Mouse (Mus musculus) erythroblast, adult 5-6 weeks (primary cell): ENCODE measurements around the gene Avil. TPM values are rescaled to one million over a fixed set of nuclear protein-coding genes. Genes with fewer than 3 reads are reported as not detected.

Source experiments
- total RNA-seq, 2 experiments: library from RNA; stranded (forward) in 1 of 2; stranded (reverse) in 1 of 2; fragments of 150-400 nt in 1 of 2; fragments of 200-764, 138-1000 nt in 1 of 2; gene quantifications; 2 replicates each; pipeline versions ENCODE4 v1.2.3 to v1.2.4; 2015 to 2017; ENCODE audit warnings: low replicate concordance in 2 of 2

Gene Avil
- total RNA-seq, 2 experiments from 2014 or later, result not detected

Other genes starting within 250 kb of the Avil start
- 0.38 and 2.3 TPM in 2 replicates for gene Atp23, start 99.4 kb upstream of the Avil start, total RNA-seq (2015; ENCODE audit: low replicate concordance)
- gene Atp23, start 99.4 kb upstream of the Avil start, total RNA-seq (2017; ENCODE audit: low replicate concordance), result 0.09 and 0.98 TPM in 2 replicates
- gene Ctdsp2, start 22.0 kb upstream of the Avil start, total RNA-seq (2015; ENCODE audit: low replicate concordance), result 19.6 and 29.3 TPM in 2 replicates
- gene Ctdsp2, start 22.0 kb upstream of the Avil start, total RNA-seq (2017; ENCODE audit: low replicate concordance), result 16.5 and 20.9 TPM in 2 replicates
- gene Tsfm, start 30.1 kb downstream of the Avil start, total RNA-seq (2015; ENCODE audit: low replicate concordance), result 5.0 and 5.8 TPM in 2 replicates
- 2.9 and 5.9 TPM in 2 replicates for gene Tsfm, start 30.1 kb downstream of the Avil start, total RNA-seq (2017; ENCODE audit: low replicate concordance)
- gene Mettl1, start 40.7 kb downstream of the Avil start, total RNA-seq (2015; ENCODE audit: low replicate concordance), result 2.9 and 12.5 TPM in 2 replicates
- 0.42 and 2.0 TPM in 2 replicates for gene Mettl1, start 40.7 kb downstream of the Avil start, total RNA-seq (2017; ENCODE audit: low replicate concordance)
- gene Eef1akmt3, start 40.8 kb downstream of the Avil start, total RNA-seq (2015; ENCODE audit: low replicate concordance), result not detected in 2 replicates
- gene Eef1akmt3, start 40.8 kb downstream of the Avil start, total RNA-seq (2017; ENCODE audit: low replicate concordance), result not detected in 2 replicates
- gene Cyp27b1, start 47.5 kb downstream of the Avil start, total RNA-seq (2015; ENCODE audit: low replicate concordance), result not detected in 2 replicates
- gene Cyp27b1, start 47.5 kb downstream of the Avil start, total RNA-seq (2017; ENCODE audit: low replicate concordance), result not detected in 2 replicates
- gene March9, start 59.5 kb downstream of the Avil start, total RNA-seq (2015; ENCODE audit: low replicate concordance), result not detected in 2 replicates
- gene March9, start 59.5 kb downstream of the Avil start, total RNA-seq (2017; ENCODE audit: low replicate concordance), result not detected in 2 replicates
- gene Cdk4, start 62.8 kb downstream of the Avil start, total RNA-seq (2015; ENCODE audit: low replicate concordance), result 83.0 and 90.1 TPM in 2 replicates
- gene Cdk4, start 62.8 kb downstream of the Avil start, total RNA-seq (2017; ENCODE audit: low replicate concordance), result 43.8 and 71.5 TPM in 2 replicates
- 25.3 and 30.4 TPM in 2 replicates for gene Tspan31, start 69.6 kb downstream of the Avil start, total RNA-seq (2015; ENCODE audit: low replicate concordance)
- gene Tspan31, start 69.6 kb downstream of the Avil start, total RNA-seq (2017; ENCODE audit: low replicate concordance), result 8.6 and 19.0 TPM in 2 replicates
- 1.9 and 6.5 TPM in 2 replicates for gene Agap2, start 74.6 kb downstream of the Avil start, total RNA-seq (2015; ENCODE audit: low replicate concordance)
- 2.0 and 4.0 TPM in 2 replicates for gene Agap2, start 74.6 kb downstream of the Avil start, total RNA-seq (2017; ENCODE audit: low replicate concordance)
- gene Os9, start 120.4 kb downstream of the Avil start, total RNA-seq (2015; ENCODE audit: low replicate concordance), result 15.0 and 17.1 TPM in 2 replicates
- 59.5 and 60.7 TPM in 2 replicates for gene Os9, start 120.4 kb downstream of the Avil start, total RNA-seq (2017; ENCODE audit: low replicate concordance)
- 33.0 and 34.3 TPM in 2 replicates for gene B4galnt1, start 164.5 kb downstream of the Avil start, total RNA-seq (2015; ENCODE audit: low replicate concordance)
- 8.1 and 17.6 TPM in 2 replicates for gene B4galnt1, start 164.5 kb downstream of the Avil start, total RNA-seq (2017; ENCODE audit: low replicate concordance)
- gene Slc26a10, start 179.9 kb downstream of the Avil start, total RNA-seq (2015; ENCODE audit: low replicate concordance), result not detected in 2 replicates
- gene Slc26a10, start 179.9 kb downstream of the Avil start, total RNA-seq (2017; ENCODE audit: low replicate concordance), result 0.28 TPM in 1 of 2 replicates, not detected in the other
- gene Arhgef25, start 189.4 kb downstream of the Avil start, total RNA-seq (2015; ENCODE audit: low replicate concordance), result 0.84 and 1.7 TPM in 2 replicates
- gene Arhgef25, start 189.4 kb downstream of the Avil start, total RNA-seq (2017; ENCODE audit: low replicate concordance), result 2.2 and 2.7 TPM in 2 replicates
- 10.4 and 18.0 TPM in 2 replicates for gene Dtx3, start 195.0 kb downstream of the Avil start, total RNA-seq (2015; ENCODE audit: low replicate concordance)
- 8.4 and 9.4 TPM in 2 replicates for gene Dtx3, start 195.0 kb downstream of the Avil start, total RNA-seq (2017; ENCODE audit: low replicate concordance)
- 11.3 and 13.3 TPM in 2 replicates for gene Pip4k2c, start 210.9 kb downstream of the Avil start, total RNA-seq (2015; ENCODE audit: low replicate concordance)
- 19.6 and 25.6 TPM in 2 replicates for gene Pip4k2c, start 210.9 kb downstream of the Avil start, total RNA-seq (2017; ENCODE audit: low replicate concordance)